Mouse (Mus musculus) kidney, adult 2 months (tissue): ENCODE results near the gene Kiss1r.

ENCODE experiments used
- CTCF ChIP-seq: fragments of 200-500 bp; conservative IDR thresholded peaks from 2 replicates; pipeline ENCODE4 v1.5.1; 2011; ENCODE audit warnings: low read depth, mild to moderate bottlenecking, control low read depth, low read length, moderate library complexity, mixed read lengths; ENCODE audit not compliant: insufficient read depth, insufficient read length
- POLR2A ChIP-seq: fragments of 200-500 bp; IDR thresholded peaks from one replicate; pipeline ENCODE4 v1.6.1; 2011; ENCODE audit warnings: low read depth, low read length, control low read depth

- no peak for TF ChIP-seq POLR2A
- TF ChIP-seq CTCF: peak; percentile 86
Observed at GRCm38 (mm10) chr10:79883297-79884084, 33.3 kb upstream of the Kiss1r start.
